In genomic region chr4:31642161-31642560, GRCm38 (mm10) we compare ENCODE assay signal across 9 mouse cellular contexts.
DNase-seq lines count a peak whose midpoint lies in the region; ATAC-seq and TF ChIP-seq lines count a peak whose summit lies in the region.
"Had no signal": no experiment of that assay in that cellular context is flagged by ENCODE, and none has a peak within 500 bp of the region (broad histone marks: within the 10 kb centered on the region; RNA-seq: fewer than 3 reads in every experiment).

No protein-coding gene starts in this region.

- H3ac ChIP-seq in myocyte (ENCODE audit: control insufficient read depth, insufficient read length): no peak overlapping the region

- H3K27ac ChIP-seq in embryonic facial prominence, embryonic 14.5 days (replicated peaks; ENCODE audit: low read depth, low read length): no peak overlapping the region
- no peak overlapping the region for H3K27ac ChIP-seq in heart, embryonic 16.5 days (ENCODE audit: low read length)

- no peak overlapping the region for H3K9ac ChIP-seq in embryonic facial prominence, embryonic 14.5 days (ENCODE audit: low read depth, low read length)
- no peak overlapping the region for H3K9ac ChIP-seq in heart, embryonic 16.5 days (ENCODE audit: low read length)

- no peak overlapping the region for H3K4me3 ChIP-seq in embryonic facial prominence, embryonic 14.5 days (ENCODE audit: low read depth, low read length)
- no peak overlapping the region for H3K4me3 ChIP-seq in heart, embryonic 16.5 days (ENCODE audit: low read length)
- H3K4me3 ChIP-seq in myocyte: peak overlapping the region; percentile 21

- no peaks in the 10 kb centered on the region for H3K4me1 ChIP-seq in embryonic facial prominence, embryonic 14.5 days (ENCODE audit: control insufficient read depth, insufficient read depth, low read length)
- no peaks in the 10 kb centered on the region for H3K4me1 ChIP-seq in heart, embryonic 16.5 days (ENCODE audit: control insufficient read depth, insufficient read depth, low read length)

- H3K9me3 ChIP-seq in embryonic facial prominence, embryonic 14.5 days (ENCODE audit: control insufficient read depth, low read length): no peaks in the 10 kb centered on the region
- no peaks in the 10 kb centered on the region for H3K9me3 ChIP-seq in heart, embryonic 16.5 days (replicated peaks; ENCODE audit: control insufficient read depth, low read length)

- TF ChIP-seq POLR2A in myocyte (IDR thresholded peaks at IDR 0.05; ENCODE audit: insufficient read length, low read depth): no peak

- peak; percentile 14 for DNase-seq in gastrocnemius, postnatal 10 days
- no peak for DNase-seq in gastrocnemius, postnatal 25 days
- peak; percentile 37 for DNase-seq in adrenal gland, postnatal 14 days
- DNase-seq in embryonic facial prominence, embryonic 14.5 days (ENCODE audit: low spot score): peak; percentile 84
- peak; percentile 12 to 27 for DNase-seq in layer of hippocampus, postnatal 36 days
- DNase-seq in yolk sac, embryonic 10.5 days (ENCODE audit: low spot score): peak; percentile 18

- H3K36me3 ChIP-seq in embryonic facial prominence, embryonic 14.5 days (ENCODE audit: control insufficient read depth, insufficient read depth, low read length): no peaks in the 10 kb centered on the region
- no peaks in the 10 kb centered on the region for H3K36me3 ChIP-seq in heart, embryonic 16.5 days (ENCODE audit: control insufficient read depth, insufficient read depth)
- no peaks in the 10 kb centered on the region for H3K36me3 ChIP-seq in myocyte (ENCODE audit: control insufficient read depth, insufficient read depth)

- peak overlapping the region; percentile 11 for H3K4me2 ChIP-seq in embryonic facial prominence, embryonic 14.5 days (ENCODE audit: low read depth, low read length)
- H3K4me2 ChIP-seq in heart, embryonic 16.5 days (ENCODE audit: low read depth, low read length): peak overlapping the region; percentile 17; the same call in 1 of the 2 replicates
- peak overlapping the region; percentile 93 for H3K4me2 ChIP-seq in myocyte (ENCODE audit: low read depth)

- H3K27me3 ChIP-seq in embryonic facial prominence, embryonic 14.5 days (replicated peaks; ENCODE audit: control insufficient read depth, insufficient read depth, low read length): no peaks in the 10 kb centered on the region
- H3K27me3 ChIP-seq in heart, embryonic 16.5 days (ENCODE audit: control insufficient read depth, insufficient read depth, low read length): no peaks in the 10 kb centered on the region
- no peaks in the 10 kb centered on the region for H3K27me3 ChIP-seq in myocyte (ENCODE audit: control insufficient read depth, insufficient read depth, insufficient read length)
- H3K27me3 ChIP-seq: CH12.LX had no signal

- peak; percentile 84 for ATAC-seq in embryonic facial prominence, embryonic 14.5 days (ENCODE audit: low read depth)
- ATAC-seq in heart, embryonic 16.5 days (replicated peaks; ENCODE audit: extremely low read depth, insufficient read depth, low FRiP score): peak; percentile 91

- H3K79me2 ChIP-seq in myocyte (ENCODE audit: control insufficient read depth, insufficient read depth): no peaks in the 10 kb centered on the region

- 43% methylated on average over 9 of the region's 9 CpGs for WGBS in embryonic facial prominence, embryonic 14.5 days
- 55% methylated on average over 9 of the region's 9 CpGs for whole genome bisulfite sequencing in heart, embryonic 16.5 days

TF ChIP-seq in myocyte, 11 proteins besides CTCF, POLR2A, EP300 and RAD21:
- no peak for TF ChIP-seq TCF12 (IDR thresholded peaks at IDR 0.05; ENCODE audit: insufficient read depth, poor library complexity, severe bottlenecking)
- peak in 2 of 3 experiments; percentile 72 to 92 for TF ChIP-seq MYOD1 (IDR thresholded peaks at IDR 0.05; ENCODE audit: control insufficient read depth in 1 of 3, insufficient read length in 2 of 3, low read depth in 2 of 3)
- TF ChIP-seq SRF (IDR thresholded peaks at IDR 0.05; ENCODE audit: control insufficient read depth, insufficient read length, low read depth): no peak
- no peak for TF ChIP-seq POLR2AphosphoS2 (IDR thresholded peaks at IDR 0.05; ENCODE audit: insufficient read length, low read depth)
- no peak for TF ChIP-seq MAX (IDR thresholded peaks at IDR 0.05; ENCODE audit: low read depth)
- no peak for TF ChIP-seq CEBPB (IDR thresholded peaks at IDR 0.05; ENCODE audit: insufficient read depth, poor library complexity, severe bottlenecking)
- TF ChIP-seq MYOG (IDR thresholded peaks at IDR 0.05; ENCODE audit: control insufficient read depth in 1 of 3, insufficient read depth in 1 of 3, insufficient read length in 2 of 3, low read depth in 2 of 3): peak in 2 of 3 experiments; percentile 69 to 88

Comparison
In these comparisons a context has a peak if more than half of its experiments do, and no peak if none do; other contexts are left out.
1. H3K4me2 ChIP-seq: peak in every context shown above with its lines; median percentile 93 in myocyte; 17 in heart, embryonic 16.5 days; 11 in embryonic facial prominence, embryonic 14.5 days.